Mouse (Mus musculus) kidney, embryonic 16.5 days (tissue): ENCODE measurements around the gene Tmem151b. TPM values are rescaled to one million over a fixed set of nuclear protein-coding genes. Genes with fewer than 3 reads are reported as not detected.

Experiments
- ATAC-seq: fragments of 200-750 bp; cut with Nextera tagmentation; 2 replicates; pipeline ENCODE4 v1.8.0; 2017; ENCODE audit warnings: moderate TSS enrichment; ENCODE audit not compliant: low FRiP score, low TSS enrichment
- H3K27ac ChIP-seq: fragments of 300-500 bp; sonication (generic); 2 replicates; pipeline ENCODE4 v1.5.1; 2014; ENCODE audit warnings: low read length
- H3K27me3 ChIP-seq: fragments of 300-500 bp; sonication (generic); 2 replicates; pipeline ENCODE4 v1.6.1; 2014; ENCODE audit warnings: low read length, control low read depth, mixed read lengths; ENCODE audit not compliant: insufficient read depth
- H3K36me3 ChIP-seq: fragments of 300-500 bp; sonication (generic); 2 replicates; pipeline ENCODE4 v1.6.1; 2014; ENCODE audit warnings: low read length, control low read depth, mixed read lengths; ENCODE audit not compliant: insufficient read depth
- H3K4me1 ChIP-seq: fragments of 300-500 bp; sonication (generic); 2 replicates; pipeline ENCODE4 v1.6.1; 2014; ENCODE audit warnings: low read length, control low read depth, mixed read lengths; ENCODE audit not compliant: insufficient read depth
- H3K4me2 ChIP-seq: fragments of 300-500 bp; sonication (generic); replicated peaks from 2 replicates; pipeline ENCODE4 v1.6.1; 2014; ENCODE audit warnings: low read depth, low read length
- H3K4me3 ChIP-seq: fragments of 300-500 bp; sonication (generic); 2 replicates; pipeline ENCODE4 v1.5.1; 2014; ENCODE audit warnings: mild to moderate bottlenecking, low read length
- H3K9ac ChIP-seq: fragments of 300-500 bp; sonication (generic); replicated peaks from 2 replicates; pipeline ENCODE4 v1.6.1; 2014; ENCODE audit warnings: low read length
- H3K9me3 ChIP-seq: fragments of 300-500 bp; sonication (generic); 2 replicates; pipeline ENCODE4 v1.6.1; 2016; ENCODE audit warnings: low read length, control low read depth
- WGBS: fragments of 180-500 bp; shearing (Covaris S2); extraction: QIAGEN DNeasy Blood & Tissue Kit; methylation state at CpG from one replicate; pipeline ENCODE4 v1.1.7; 2014; 5-methylcytosine and 5-hydroxymethylcytosine counted together
- polyA plus RNA-seq: library from polyadenylated mRNA; unstranded; fragments of >200 nt; fragmentation: Nextera tagmentation; extraction: Ambion mirVana; gene quantifications from 2 replicates; pipeline ENCODE4 v1.2.1, GENCODE M21; 2015

Tmem151b gene
- 3.5 and 3.8 TPM in 2 replicates for polyA plus RNA-seq

GRCm38 (mm10) chr17:45549617-45550181 lies at the start of gene Tmem151b:
Gene Tmem151b (minus strand): TSS chr17:45549677.
- ATAC-seq: no peak
- under 1% methylated on average over 19 of the region's 29 CpGs for WGBS
- 0 out of 2 replicates have a peak within 1 kb of the TSS, but pooled peaks have one; percentile 4 for H3K27ac ChIP-seq

GRCm38 (mm10) chr17:45598891-45599290 lies 49.4 kb upstream of the Tmem151b start:
- Histone ChIP-seq H3K4me3 (peak overlapping the region; percentile 44), H3K4me1 (peaks cover 61% of the 10 kb centered on the region)
- 43% methylated on average over 3 of the region's 3 CpGs for WGBS

More at GRCm38 (mm10) chr17:45549617-45550181, at the start of gene Tmem151b:
- Histone ChIP-seq H3K4me1 (peaks cover 20% of the 10 kb centered on the region), H3K4me3 (peak within 1 kb of the TSS; percentile 67), H3K9me3 (no peaks in the 10 kb centered on the region), H3K9ac (peak within 1 kb of the TSS; percentile 74), H3K4me2 (peak within 1 kb of the TSS; percentile 95), H3K36me3 (no peaks in the 10 kb centered on the region), H3K27me3 (peaks cover 38% of the 10 kb centered on the region)

GRCm38 (mm10) chr17:45598376-45598775 lies 48.9 kb upstream of the Tmem151b start:
- 93% methylated on average over 2 of the region's 2 CpGs for WGBS
- Histone ChIP-seq H3K36me3 (no peaks in the 10 kb centered on the region), H3K27ac (no peak overlapping the region), H3K9me3 (no peaks in the 10 kb centered on the region), H3K4me2 (no peak overlapping the region), H3K27me3 (peaks cover 9% of the 10 kb centered on the region; the same call in 1 of the 2 replicates), H3K9ac (no peak overlapping the region), H3K4me3 (no peak overlapping the region), H3K4me1 (peaks cover 66% of the 10 kb centered on the region)
- no peak for ATAC-seq

More at GRCm38 (mm10) chr17:45598891-45599290, 49.4 kb upstream of the Tmem151b start:
- no peak overlapping the region; the same call in 1 of the 2 replicates for H3K9ac ChIP-seq
- no peaks in the 10 kb centered on the region for H3K36me3 ChIP-seq
- no peaks in the 10 kb centered on the region for H3K9me3 ChIP-seq
- H3K27ac ChIP-seq: no peak overlapping the region; the same call in 1 of the 2 replicates
- peaks cover 9% of the 10 kb centered on the region; the same call in 1 of the 2 replicates for H3K27me3 ChIP-seq
- peak overlapping the region; percentile 80 for H3K4me2 ChIP-seq
- ATAC-seq: no peak

GRCm38 (mm10) chr17:45597787-45598186 lies 48.3 kb upstream of the Tmem151b start:
- Histone ChIP-seq H3K36me3 (no peaks in the 10 kb centered on the region), H3K4me2 (no peak overlapping the region), H3K27ac (no peak overlapping the region), H3K4me1 (peaks cover 72% of the 10 kb centered on the region), H3K27me3 (peaks cover 9% of the 10 kb centered on the region; the same call in 1 of the 2 replicates), H3K9me3 (no peaks in the 10 kb centered on the region), H3K9ac (no peak overlapping the region), H3K4me3 (no peak overlapping the region)
- no peak for ATAC-seq
- WGBS: 39% methylated on average over 3 of the region's 3 CpGs

- Histone ChIP-seq H3K27me3 (peaks cover 9% of the 10 kb centered on the region; the same call in 1 of the 2 replicates), H3K27ac (no peak overlapping the region), H3K4me2 (no peak overlapping the region), H3K4me1 (peaks cover 77% of the 10 kb centered on the region), H3K9ac (no peak overlapping the region), H3K9me3 (no peaks in the 10 kb centered on the region), H3K4me3 (no peak overlapping the region), H3K36me3 (no peaks in the 10 kb centered on the region)
- WGBS: 38% methylated on average over 11 of the region's 11 CpGs
- ATAC-seq: peak; percentile 16; the same call in 1 of the 2 replicates
Observed at GRCm38 (mm10) chr17:45596631-45597396, 47.3 kb upstream of the Tmem151b start.

GRCm38 (mm10) chr17:45595736-45596390 lies 46.4 kb upstream of the Tmem151b start:
- Histone ChIP-seq H3K36me3 (no peaks in the 10 kb centered on the region), H3K4me3 (peak overlapping the region; percentile 70), H3K9ac (peak overlapping the region; percentile 82), H3K27ac (peak overlapping the region; percentile 50; the same call in 1 of the 2 replicates), H3K4me2 (peak overlapping the region; percentile 100), H3K9me3 (no peaks in the 10 kb centered on the region), H3K27me3 (peaks cover 6% of the 10 kb centered on the region; the same call in 1 of the 2 replicates), H3K4me1 (peaks cover 73% of the 10 kb centered on the region)
- peak; percentile 17 for ATAC-seq
- 4% methylated on average over 23 of the region's 23 CpGs for WGBS

GRCm38 (mm10) chr17:45594881-45595735 lies 45.6 kb upstream of the Tmem151b start:
- WGBS: under 1% methylated on average over 53 of the region's 58 CpGs
- H3K4me3 ChIP-seq: peak overlapping the region; percentile 70
- peaks cover 71% of the 10 kb centered on the region for H3K4me1 ChIP-seq
- H3K4me2 ChIP-seq: peak overlapping the region; percentile 100
- H3K36me3 ChIP-seq: 0 out of 2 replicates have a peak, but pooled peaks cover 3% of the 10 kb centered on the region
- H3K27ac ChIP-seq: peak overlapping the region; percentile 50; the same call in 1 of the 2 replicates
- peak overlapping the region; percentile 82 for H3K9ac ChIP-seq
- no peaks in the 10 kb centered on the region for H3K9me3 ChIP-seq
- ATAC-seq: peak; percentile 78
- H3K27me3 ChIP-seq: peaks cover 1% of the 10 kb centered on the region; the same call in 1 of the 2 replicates

GRCm38 (mm10) chr17:45594195-45594594 lies 44.7 kb upstream of the Tmem151b start:
- no peak overlapping the region for H3K27ac ChIP-seq
- H3K4me2 ChIP-seq: peak overlapping the region; percentile 100
- WGBS: 34% methylated on average over 8 of the region's 8 CpGs
- H3K36me3 ChIP-seq: peaks cover 8% of the 10 kb centered on the region; the same call in 1 of the 2 replicates
- peak overlapping the region; percentile 70 for H3K4me3 ChIP-seq
- no peak for ATAC-seq
- H3K4me1 ChIP-seq: peaks cover 62% of the 10 kb centered on the region
- no peaks in the 10 kb centered on the region for H3K27me3 ChIP-seq
- H3K9ac ChIP-seq: peak overlapping the region; percentile 82; the same call in 1 of the 2 replicates
- H3K9me3 ChIP-seq: no peaks in the 10 kb centered on the region
